ENCODE assay signal across 11 mouse cellular contexts in genomic region chr3:45681410-45681809, GRCm38 (mm10).
DNase-seq lines count a peak whose midpoint lies in the region; ATAC-seq lines count a peak whose summit lies in the region.
"Had no signal": no experiment of that assay in that cellular context is flagged by ENCODE, and none has a peak within 500 bp of the region (broad histone marks: within the 10 kb centered on the region; RNA-seq: fewer than 3 reads in every experiment).

No protein-coding gene starts in this region.

- no peak for ATAC-seq in kidney, embryonic 14.5 days (ENCODE audit: low FRiP score, low TSS enrichment)
- no peak for ATAC-seq in hindbrain, embryonic 13.5 days (ENCODE audit: low FRiP score)
- ATAC-seq in neural tube, embryonic 15.5 days (ENCODE audit: low FRiP score) = peak; percentile 47; the same call in 1 of the 2 replicates

- DNase-seq in kidney, postnatal 10 days = no peak
- peak; percentile 24 for DNase-seq in embryo, embryonic 11 days
- no peak for DNase-seq in urinary bladder, adult 2 months (ENCODE audit: low spot score)
- DNase-seq in gastrocnemius, adult 8-10 months (ENCODE audit: low spot score in 2 of 2) = no peak
- DNase-seq in lung, postnatal 25 days (ENCODE audit: low spot score) = no peak
- DNase-seq: adrenal gland, postnatal 36 days; heart, postnatal 14 days; lung, embryonic 14.5 days had no signal

- 5% methylated on average over 12 of the region's 12 CpGs for WGBS in kidney, embryonic 14.5 days
- WGBS in hindbrain, embryonic 13.5 days = 3% methylated on average over 12 of the region's 12 CpGs
- 4% methylated on average over 12 of the region's 12 CpGs for WGBS in neural tube, embryonic 15.5 days

- H3K27ac ChIP-seq in kidney, embryonic 14.5 days (ENCODE audit: low read depth, low read length) = no peak overlapping the region
- H3K27ac ChIP-seq in hindbrain, embryonic 13.5 days = no peak overlapping the region
- no peak overlapping the region for H3K27ac ChIP-seq in neural tube, embryonic 15.5 days (replicated peaks)

- peaks cover 12% of the 10 kb centered on the region for H3K27me3 ChIP-seq in kidney, embryonic 14.5 days (ENCODE audit: control insufficient read depth, insufficient read depth, low read length)
- H3K27me3 ChIP-seq in hindbrain, embryonic 13.5 days = no peaks in the 10 kb centered on the region
- H3K27me3 ChIP-seq in neural tube, embryonic 15.5 days (replicated peaks) = no peaks in the 10 kb centered on the region

- no peaks in the 10 kb centered on the region for H3K36me3 ChIP-seq in kidney, embryonic 14.5 days (ENCODE audit: control insufficient read depth, insufficient read depth, low read length)
- no peaks in the 10 kb centered on the region for H3K36me3 ChIP-seq in hindbrain, embryonic 13.5 days
- no peaks in the 10 kb centered on the region for H3K36me3 ChIP-seq in neural tube, embryonic 15.5 days

- H3K4me1 ChIP-seq in kidney, embryonic 14.5 days (ENCODE audit: control insufficient read depth, insufficient read depth, low read length) = no peaks in the 10 kb centered on the region
- H3K4me1 ChIP-seq in hindbrain, embryonic 13.5 days (replicated peaks) = peaks cover 3% of the 10 kb centered on the region; the same call in 1 of the 2 replicates
- H3K4me1 ChIP-seq in neural tube, embryonic 15.5 days = peaks cover 5% of the 10 kb centered on the region; the same call in 1 of the 2 replicates

- no peaks in the 10 kb centered on the region for H3K9me3 ChIP-seq in kidney, embryonic 14.5 days (ENCODE audit: control insufficient read depth, low read length)
- H3K9me3 ChIP-seq in hindbrain, embryonic 13.5 days = no peaks in the 10 kb centered on the region
- no peaks in the 10 kb centered on the region for H3K9me3 ChIP-seq in neural tube, embryonic 15.5 days (replicated peaks)

- 0 out of 2 replicates have a peak overlapping the region, but pooled peaks have one; percentile 1 for H3K4me2 ChIP-seq in kidney, embryonic 14.5 days (replicated peaks; ENCODE audit: low read depth, low read length)
- peak overlapping the region; percentile 37 for H3K4me2 ChIP-seq in hindbrain, embryonic 13.5 days
- H3K4me2 ChIP-seq in neural tube, embryonic 15.5 days = peak overlapping the region; percentile 53
- H3K4me2 ChIP-seq: lung, embryonic 14.5 days had no signal

- H3K4me3 ChIP-seq in kidney, embryonic 14.5 days (ENCODE audit: low read length) = no peak overlapping the region
- peak overlapping the region; percentile 8; the same call in 1 of the 2 replicates for H3K4me3 ChIP-seq in hindbrain, embryonic 13.5 days
- peak overlapping the region; percentile 21 for H3K4me3 ChIP-seq in neural tube, embryonic 15.5 days (replicated peaks)

- H3K9ac ChIP-seq in kidney, embryonic 14.5 days (ENCODE audit: low read depth, low read length) = no peak overlapping the region
- no peak overlapping the region for H3K9ac ChIP-seq in hindbrain, embryonic 13.5 days
- no peak overlapping the region for H3K9ac ChIP-seq in neural tube, embryonic 15.5 days (replicated peaks)
- H3K9ac ChIP-seq: lung, embryonic 14.5 days had no signal

Comparison
In these comparisons a context has a peak if more than half of its experiments do, and no peak if none do; other contexts are left out.
1. H3K4me2 ChIP-seq: peak in every context shown above with its lines; median percentile 53 in neural tube, embryonic 15.5 days; 37 in hindbrain, embryonic 13.5 days; 1 in kidney, embryonic 14.5 days.